Mouse (Mus musculus) heart, adult 9 months (tissue): ENCODE results near the gene Rnf115.
"Not testable (repeated sequence)": the region's sequence is repeated elsewhere in the genome, so short reads cannot be mapped to it uniquely, and the experiment has no call there.

Experiments
- DNase-seq, 2 experiments: peaks; one replicate each; pipeline ENCODE4 v3.0.0; 2022; ENCODE audit warnings: low spot score in 2 of 2

The Rnf115 gene

DNA sequence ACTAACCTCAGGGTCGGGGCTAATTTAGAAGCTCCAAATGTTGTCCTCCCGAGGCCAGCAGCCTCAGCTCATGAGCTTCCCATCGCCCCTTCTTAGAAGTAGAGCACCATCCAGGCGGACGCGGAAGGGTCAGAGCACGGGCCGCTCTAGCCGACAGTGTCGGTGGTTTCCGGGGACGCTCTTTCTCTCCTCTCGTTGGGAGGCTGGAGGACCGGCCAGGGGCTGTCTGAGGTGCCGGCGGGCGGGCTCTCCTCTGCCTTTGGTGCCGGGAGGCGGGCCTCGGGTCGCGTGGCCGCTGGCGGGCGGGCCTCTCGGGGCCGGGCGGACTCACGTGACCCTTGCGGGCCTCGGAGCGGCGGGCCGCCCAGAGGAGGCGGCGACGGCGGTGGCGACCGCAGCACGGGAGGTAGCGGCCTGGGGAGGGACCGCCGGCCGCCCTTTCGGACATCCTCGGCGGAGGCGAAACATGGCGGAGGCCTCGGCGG, at the start of gene Rnf115, which contains the start of gene Polr3c:
Gene Rnf115, plus strand, starts transcription at position 322 of the 485 bp plus-strand sequence.
Gene Polr3c, minus strand, starts transcription at position 286 of the 485 bp plus-strand sequence.
- DNase-seq = peak; percentile 98 to 99

DNA sequence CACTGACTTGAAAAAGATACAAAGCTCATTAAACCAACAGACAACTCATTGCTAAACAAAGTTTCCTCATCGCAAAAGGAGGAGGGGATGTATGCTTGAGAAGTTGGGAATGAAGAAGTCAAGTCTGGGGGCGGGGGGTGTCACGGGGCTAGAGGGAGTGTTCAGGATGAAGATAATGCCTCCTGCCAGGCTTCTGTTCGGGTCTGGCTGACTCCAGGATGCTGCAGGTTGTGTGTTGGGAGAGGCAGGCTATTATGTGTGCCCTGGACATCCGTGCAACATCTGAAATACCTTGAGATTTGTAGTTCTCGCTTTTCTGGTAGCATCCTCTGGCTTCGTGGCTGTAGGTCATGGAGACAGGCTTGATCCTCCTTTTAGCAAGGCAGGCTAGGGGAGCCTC, 49.0 kb upstream of the Rnf115 start:
- no peak for DNase-seq

DNA sequence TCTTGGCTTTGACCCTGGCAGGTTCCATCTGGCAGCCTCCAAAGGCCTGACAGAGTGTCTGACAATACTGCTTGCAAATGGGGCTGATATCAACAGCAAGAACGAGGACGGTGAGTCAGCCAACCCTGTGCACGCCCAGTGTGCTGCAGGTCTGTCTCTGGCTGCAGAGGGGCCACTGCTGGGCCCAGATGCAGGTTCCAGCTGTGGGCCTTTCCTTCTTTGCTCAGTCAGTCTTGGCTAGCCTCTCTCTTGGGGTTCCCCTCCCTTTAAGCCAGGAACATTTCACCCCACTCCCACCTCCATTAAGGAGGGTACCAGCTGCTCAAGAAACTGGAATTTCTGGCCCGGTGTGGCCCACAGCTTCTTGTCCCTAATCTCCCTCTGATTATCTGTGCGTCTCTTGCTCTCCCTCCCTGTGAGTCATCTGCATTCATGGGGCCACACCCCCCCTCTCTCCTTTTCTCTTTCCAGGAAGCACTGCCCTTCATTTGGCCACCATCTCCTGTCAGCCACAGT, 48.2 kb upstream of the Rnf115 start:
- no peak for DNase-seq

DNA sequence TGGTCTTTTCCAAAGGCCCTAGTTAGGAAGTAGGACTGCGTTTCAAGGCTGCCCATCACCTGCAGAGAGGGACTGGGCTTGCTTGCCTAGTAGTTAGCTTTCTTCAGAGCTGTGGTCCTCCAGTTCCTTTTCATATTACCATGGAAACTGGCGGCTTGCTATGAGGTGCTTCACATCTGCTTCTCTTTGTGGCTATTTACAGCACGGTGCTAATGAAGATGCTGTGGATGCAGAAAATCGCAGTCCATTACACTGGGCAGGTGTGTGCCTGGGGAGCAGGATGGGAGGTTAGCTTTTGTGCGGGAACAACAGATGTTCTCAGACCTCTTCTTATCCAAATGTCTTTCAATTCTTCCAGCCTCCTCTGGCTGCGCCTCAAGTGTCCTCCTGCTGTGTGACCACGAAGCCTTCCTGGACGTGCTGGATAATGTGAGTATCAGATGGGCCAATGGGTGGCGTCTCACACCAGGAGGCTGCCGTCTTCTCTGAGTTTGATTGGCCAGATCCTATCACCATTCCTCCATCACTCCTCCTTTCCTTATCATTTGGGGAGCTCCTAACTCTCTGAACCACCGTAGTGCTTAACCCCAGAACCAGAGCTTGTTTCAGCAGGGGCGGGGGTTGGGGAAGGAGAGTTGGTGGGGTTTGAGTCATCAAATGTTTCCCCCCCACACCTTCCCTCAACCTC, 47.1 kb upstream of the Rnf115 start:
- no peak for DNase-seq

DNA sequence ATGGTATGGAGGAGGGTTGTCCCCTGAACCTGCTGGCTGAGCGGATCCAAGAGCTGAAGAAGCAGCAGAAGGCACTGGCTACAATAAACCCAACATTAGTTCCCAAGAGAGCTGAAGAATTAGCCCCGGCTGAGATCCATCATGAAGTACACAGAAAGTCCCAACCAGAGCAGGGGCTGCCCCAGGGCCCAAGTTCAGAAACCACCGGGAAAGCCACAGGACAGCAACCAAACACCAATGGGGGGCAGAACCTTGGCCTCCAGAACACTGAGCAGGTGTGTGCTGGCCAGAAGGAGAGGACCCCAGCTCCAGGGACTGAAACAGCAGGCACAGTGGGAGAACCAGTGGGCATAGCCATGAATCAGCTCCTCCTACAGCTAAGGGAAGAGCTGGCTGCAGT, 44.0 kb upstream of the Rnf115 start:
- no peak for DNase-seq

DNA sequence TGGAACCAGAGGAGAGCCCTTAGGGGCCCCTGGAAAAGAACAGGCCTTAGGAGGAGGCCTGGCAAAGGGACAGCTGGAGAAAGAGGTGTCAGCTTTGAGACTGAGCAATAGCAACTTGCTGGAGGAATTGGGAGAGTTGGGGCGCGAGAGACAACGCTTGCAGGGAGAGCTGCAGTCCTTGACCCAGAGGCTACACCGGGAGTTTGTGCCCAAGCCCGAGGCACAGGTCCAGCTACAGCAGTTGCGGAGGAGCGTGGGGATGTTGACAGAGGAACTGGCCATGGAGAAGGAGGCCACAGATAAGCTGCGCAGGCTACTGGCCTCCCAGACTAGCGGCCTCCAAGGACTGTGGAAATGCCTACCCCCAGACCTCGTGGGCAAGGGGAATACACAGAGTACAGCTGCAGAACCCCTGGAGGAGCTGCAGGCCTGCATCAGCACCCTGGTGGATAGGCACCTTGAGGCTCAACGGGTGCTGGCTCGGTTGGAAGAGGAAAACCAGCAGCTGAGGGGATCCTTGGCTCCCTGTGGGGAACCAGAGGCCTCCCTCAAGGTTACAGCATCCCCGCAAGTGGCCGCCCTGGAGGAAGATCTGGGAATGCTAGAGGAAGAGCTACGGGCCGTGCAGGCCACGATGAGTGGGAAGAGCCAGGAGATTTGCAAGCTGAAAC, 43.2 kb upstream of the Rnf115 start:
- DNase-seq = no peak

DNA sequence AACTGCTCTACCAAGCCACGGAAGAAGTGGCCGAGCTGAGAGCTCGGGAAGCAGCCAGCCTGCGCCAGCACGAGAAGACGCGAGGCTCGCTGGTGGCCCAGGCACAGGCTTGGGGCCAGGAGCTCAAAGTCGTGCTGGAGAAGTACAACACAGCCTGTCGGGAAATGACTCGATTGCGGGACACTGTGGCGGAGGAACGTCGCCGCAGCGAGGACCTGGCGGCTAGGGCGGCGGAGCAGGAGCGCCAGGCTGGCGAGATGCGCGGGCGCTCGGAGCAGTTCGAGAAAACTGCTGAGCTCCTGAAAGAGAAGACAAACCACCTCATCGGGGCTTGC, 42.7 kb upstream of the Rnf115 start:
- DNase-seq = no peak

DNA sequence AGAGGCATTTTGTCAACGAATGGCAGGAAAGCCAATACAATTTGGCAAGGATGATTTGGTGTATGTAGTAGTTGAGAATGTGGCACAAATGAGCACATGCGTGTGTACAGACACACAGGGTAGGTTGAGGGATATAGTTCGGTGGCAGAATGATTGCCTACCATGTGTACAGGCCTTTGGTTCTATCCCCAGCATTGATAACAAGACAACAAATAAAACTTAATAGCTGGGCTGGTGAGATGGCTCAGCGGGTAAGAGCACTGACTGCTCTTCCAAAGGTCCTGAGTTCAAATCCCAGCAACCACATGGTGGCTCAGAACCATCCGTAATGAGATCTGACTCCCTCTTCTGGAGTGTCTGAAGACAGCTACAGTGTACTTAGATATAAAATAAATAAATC, 41.4 kb upstream of the Rnf115 start:
- DNase-seq = not testable (repeated sequence)

DNA sequence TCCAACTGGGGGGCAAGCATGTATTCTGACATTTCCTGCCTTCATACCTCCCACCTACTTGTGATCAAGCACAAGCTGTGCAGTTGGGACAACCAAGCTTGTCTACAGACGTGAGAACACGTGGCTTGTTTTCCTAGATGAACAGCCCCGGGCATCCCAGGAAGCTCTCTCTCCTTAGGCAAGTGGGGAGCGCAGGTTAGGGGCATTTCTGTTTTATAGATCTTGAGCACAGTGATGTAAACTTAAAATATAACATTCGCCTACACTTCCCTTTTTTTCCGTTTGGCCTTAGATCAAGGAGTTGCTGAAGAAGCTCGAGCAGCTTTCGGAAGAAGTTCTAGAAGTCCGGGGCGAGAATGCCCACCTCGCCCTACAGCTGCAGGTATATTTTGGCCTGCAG, 38.6 kb upstream of the Rnf115 start:
- DNase-seq = no peak

DNA sequence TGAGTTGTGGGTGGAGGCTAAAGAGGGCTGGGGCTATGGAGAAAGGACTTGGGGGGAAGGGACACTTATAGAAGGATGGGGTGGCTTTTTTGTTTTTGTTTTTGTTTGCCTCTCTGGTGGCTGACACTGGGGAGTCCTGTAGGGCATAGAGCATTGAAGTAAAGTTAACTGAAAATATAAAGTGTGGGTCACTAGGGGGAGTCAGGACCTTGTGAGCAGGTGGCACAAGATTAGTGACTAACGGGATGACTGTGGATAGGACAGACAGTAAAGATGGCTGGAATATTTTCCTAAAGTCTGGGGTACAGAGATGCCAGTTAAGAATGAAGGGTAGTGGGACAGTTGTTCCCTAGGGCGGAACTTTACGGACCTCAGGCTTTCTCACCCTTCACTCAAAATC, 37.2 kb upstream of the Rnf115 start:
- no peak for DNase-seq

DNA sequence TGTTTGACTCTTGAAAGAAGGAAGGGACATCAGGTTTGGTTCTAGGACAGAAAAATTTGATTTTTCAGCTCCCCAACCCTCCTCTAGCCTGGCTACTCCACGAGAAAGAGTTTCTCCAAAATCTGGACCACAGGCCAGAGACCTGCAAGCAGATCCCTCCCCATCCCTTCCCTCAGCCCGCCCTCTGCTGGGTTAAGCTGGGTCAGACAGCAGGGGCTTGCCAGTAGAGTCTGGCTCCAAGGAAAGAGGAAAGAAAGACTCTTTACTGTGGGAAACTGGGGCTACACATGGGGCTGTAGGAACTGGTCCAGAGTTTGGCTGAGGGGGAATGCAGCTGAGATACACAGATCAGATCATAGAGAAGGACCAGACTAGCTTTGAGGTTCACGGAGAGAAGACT, 35.0 kb upstream of the Rnf115 start:
- no peak for DNase-seq

DNA sequence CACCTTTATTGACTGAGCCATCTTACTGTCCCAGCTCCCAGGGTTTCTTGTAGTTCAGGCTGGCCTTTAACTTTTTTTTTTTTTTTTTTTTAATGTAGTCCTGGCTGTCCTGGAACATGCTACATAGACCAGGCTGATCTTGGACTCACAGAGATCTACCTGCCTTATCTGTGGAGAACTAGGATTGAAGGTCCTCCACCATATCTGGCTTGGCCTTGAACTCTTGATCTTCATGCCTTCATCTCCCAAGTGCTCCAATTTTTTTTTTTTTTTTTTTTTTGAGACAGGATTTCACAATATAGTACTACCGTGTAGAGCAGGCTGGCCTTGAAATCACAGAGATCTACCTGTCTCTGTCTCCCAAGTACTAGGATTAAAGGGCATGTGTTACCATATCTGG, 33.9 kb upstream of the Rnf115 start:
- no peak for DNase-seq

DNA sequence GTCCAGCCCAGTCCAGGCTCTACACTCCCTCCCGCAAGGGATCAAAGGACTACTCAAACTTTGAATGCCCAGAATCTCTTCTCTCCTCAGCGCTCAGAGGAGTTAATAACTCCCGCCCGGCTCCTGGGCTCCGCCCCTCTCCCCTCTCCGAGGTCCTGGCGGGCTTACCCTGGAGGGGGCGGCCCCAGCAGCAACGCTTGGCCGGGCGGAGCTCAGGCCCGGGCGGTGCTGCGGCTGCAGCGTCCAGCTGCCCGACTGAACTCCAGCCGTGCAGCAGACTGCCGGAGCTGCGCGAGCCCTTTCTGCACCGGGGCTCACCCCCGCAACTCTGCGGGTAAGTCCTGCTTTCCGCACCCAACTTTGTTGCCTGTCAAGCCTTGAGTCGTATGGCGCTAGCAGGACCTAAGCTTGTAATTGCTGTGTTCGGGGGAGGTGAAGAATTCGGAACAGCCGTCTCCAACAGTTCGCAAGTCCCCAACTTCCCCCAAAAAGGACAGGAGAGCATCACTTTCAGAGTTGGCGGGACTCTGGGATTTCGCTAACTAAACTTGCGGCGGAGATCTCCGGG, 31.2 kb upstream of the Rnf115 start, which contains the start of gene Pias3:
Gene Pias3, plus strand, starts transcription at position 187 of the 568 bp plus-strand sequence.
- DNase-seq = peak; percentile 87 to 89

DNA sequence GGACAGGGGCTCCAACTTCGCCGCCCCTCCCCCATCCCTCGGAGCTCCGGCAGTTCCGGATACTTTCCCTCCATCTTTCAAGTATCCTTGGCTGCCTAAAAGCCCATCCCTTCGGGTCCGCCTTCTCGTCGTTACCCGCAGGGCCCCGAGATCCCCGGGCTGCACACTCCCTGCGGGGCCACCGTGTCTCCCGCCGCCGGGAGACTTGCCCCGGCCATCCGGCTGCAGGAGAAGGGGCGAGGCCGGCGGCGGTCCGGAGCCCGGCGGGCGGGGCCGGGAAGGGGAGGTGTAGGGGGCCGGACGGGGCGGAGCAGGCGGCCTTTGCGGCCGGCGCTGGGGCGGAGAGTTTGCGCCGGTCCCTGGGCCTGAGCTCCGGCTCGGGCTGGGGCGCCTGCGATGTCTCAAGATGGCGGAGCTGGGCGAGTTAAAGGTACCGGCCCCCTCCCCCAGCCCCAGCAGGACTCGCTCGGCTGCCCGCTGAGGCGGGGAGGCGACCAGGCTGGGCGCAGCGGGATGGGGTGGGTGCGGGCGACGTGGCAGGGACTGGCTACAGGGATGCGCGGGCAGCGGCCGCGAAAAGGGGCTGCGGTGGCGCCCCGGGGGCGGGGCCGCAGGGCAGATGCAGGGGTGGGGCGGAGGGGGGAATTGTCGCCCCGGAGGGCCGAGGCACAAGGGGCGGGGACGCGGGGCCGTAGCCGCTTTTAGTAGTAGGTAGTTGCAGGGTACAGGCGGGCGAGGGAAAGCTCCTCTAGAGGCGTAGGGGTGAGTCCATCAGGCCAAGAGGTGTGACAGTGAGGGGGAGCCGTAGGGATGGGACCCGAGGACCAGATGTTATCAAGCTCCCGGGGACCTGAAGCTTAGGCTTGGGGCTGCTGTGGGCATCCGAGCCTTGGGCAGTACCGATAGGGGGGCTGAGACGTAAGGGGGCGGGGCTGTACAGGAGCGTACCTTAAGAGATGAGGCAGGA, 30.4 kb upstream of the Rnf115 start:
- DNase-seq = peak; percentile 91 to 94

DNA sequence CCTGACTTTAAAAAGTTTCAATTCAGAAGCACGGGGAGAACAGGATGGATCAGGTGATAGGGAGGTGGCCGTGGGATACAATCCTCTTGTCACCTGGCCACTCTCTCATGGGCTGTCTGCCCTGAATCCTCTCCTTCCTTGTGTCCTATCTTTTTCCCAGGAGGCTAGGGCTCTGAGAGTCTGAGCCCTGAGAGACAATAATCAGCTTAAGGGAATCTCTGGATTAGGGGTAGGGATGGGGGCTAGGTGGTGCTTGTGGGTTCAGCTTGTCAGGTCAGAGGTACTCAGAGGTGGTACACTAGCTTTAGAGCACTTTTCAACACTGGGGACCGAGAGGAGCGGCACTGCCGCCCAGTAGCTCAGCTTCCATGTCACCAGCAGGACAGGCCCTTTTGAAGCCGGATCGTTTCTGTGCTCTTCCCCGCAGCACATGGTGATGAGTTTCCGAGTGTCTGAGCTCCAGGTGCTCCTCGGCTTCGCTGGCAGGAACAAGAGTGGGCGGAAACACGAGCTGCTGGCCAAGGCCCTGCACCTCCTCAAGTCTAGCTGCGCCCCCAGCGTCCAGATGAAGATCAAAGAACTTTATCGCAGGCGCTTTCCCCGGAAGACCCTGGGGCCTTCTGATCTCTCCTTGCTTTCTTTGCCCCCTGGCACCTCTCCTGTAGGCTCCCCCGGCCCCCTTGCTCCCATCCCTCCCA, 28.3 kb upstream of the Rnf115 start:
- DNase-seq = no peak

DNA sequence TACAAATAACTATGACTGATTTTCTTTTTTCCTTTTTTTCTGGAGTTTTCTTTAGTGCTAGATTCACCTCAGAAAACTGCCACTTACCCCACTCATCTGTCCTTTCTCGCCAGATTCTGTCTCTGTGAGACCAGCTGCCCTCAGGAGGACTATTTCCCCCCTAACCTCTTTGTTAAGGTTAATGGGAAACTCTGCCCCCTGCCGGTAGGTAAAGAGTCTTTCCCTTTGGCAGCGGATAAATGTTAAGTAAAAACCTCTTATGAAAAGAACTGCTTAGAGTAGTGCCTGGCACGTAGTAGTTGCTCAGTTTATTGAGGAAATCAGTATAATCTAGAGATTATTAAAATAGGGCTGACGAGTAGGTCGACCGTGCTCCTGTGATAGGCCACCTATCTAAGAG, 27.1 kb upstream of the Rnf115 start:
- DNase-seq = no peak

DNA sequence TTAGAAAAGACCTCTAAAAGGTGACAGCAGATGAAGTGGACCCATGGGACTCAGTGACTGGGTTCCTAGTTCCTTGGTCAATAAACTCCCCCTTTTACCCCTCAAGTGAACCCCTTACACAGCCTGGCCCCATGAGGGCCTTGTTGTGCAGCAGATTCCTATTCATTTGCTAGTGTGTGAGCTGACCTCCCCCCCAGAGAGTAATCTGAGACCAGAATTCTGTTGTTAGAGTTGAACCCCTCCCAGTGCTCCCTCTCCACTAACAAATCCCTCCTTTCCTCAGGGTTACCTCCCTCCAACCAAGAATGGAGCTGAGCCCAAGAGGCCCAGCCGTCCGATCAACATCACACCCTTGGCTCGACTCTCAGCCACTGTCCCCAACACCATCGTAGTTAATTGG, 26.5 kb upstream of the Rnf115 start:
- DNase-seq = no peak

DNA sequence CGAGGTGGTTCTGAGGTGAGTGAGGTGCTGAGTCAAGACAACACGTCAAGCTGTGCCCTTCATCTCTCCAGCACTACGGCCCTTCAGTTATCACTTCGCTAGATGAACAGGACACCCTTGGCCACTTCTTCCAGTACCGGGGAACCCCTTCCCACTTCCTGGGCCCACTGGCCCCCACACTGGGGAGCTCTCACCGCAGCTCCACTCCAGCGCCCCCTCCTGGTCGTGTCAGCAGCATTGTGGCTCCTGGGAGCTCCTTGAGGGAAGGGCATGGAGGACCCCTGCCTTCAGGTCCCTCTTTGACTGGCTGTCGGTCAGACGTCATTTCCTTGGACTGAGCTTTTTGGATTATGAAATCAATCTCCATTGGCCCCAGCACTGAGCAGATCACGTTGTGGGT, 22.7 kb upstream of the Rnf115 start:
- no peak for DNase-seq

DNA sequence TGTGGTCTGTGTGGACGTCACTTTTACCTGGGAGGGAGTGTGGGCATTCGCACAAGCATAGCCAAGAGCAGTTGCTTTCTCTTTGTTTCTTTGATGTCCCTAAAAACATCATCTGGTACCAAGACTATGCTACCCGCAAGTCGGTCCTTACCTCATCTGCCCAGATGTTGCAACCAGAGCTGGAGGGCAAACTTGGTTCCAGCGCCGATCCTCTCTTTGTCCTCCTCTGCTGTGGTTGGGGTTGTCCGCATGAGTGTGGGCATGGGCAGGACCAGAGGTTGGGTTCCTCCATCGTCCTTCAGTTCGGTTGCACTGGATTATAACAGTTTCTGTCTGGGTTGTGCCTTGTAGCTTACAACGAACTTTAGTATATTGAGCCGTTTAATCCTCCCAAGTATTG, 21.2 kb upstream of the Rnf115 start:
- DNase-seq = no peak

DNA sequence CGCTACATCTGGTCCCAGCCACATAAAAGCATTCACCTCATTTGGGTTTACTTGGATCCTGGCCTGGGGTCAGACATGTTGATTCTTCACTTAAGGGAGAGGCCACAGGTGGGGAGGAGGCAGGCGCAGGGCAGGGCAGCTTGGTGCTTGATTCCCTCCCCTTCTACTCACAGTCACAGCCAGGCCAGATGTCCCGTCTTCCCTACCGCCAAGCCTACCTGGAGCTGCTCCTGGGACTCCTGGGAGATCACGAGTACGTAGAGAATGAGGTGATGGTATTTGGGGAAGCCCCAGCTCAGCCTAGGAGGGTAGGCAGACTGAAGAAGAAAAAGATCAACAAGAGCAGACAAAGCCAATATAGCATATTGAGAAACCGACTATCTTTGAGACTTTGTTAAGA, 20.5 kb upstream of the Rnf115 start:
- DNase-seq = no peak
